Mouse (Mus musculus): ENCODE measurements at regions not wholly inside any gene's neighbourhood (a gene's known extent, or its start where the extent isn't known, plus 50 kb on each side); places are given as distances from the start of the nearest gene placed in this dataset.

GRCm38 (mm10) chr7:138472371-138472770, 74.8 kb upstream of the Tcerg1l start:
- no peak for TF ChIP-seq EP300 (IDR thresholded peaks at IDR 0.05; ENCODE audit: low read depth)
- TF ChIP-seq CTCF (IDR thresholded peaks at IDR 0.05; ENCODE audit: low read depth), result no peak
